Mouse (Mus musculus) stomach, embryonic 15.5 days (tissue): ENCODE measurements around the gene Chpf2. TPM values are rescaled to one million over a fixed set of nuclear protein-coding genes. Genes with fewer than 3 reads are reported as not detected.
A peak's percentile ranks its signal among the peaks of the same experiment; 100 is the strongest.

Source experiments
- ATAC-seq: fragments of 200-750 bp; cut with Nextera tagmentation; 2 replicates; pipeline ENCODE4 v1.8.0; 2017; ENCODE audit warnings: low read depth, moderate number of reproducible peaks, moderate TSS enrichment; ENCODE audit not compliant: insufficient read depth, low FRiP score
- H3K27ac ChIP-seq: fragments of 300-500 bp; sonication (generic); 2 replicates; pipeline ENCODE4 v1.5.1; 2015; ENCODE audit warnings: mild to moderate bottlenecking, inconsistent platforms
- H3K27me3 ChIP-seq: fragments of 300-500 bp; sonication (generic); replicated peaks from 2 replicates; pipeline ENCODE4 v1.6.1; 2015; ENCODE audit warnings: inconsistent platforms
- H3K36me3 ChIP-seq: fragments of 300-500 bp; sonication (generic); 2 replicates; pipeline ENCODE4 v1.6.1; 2015; ENCODE audit warnings: inconsistent platforms
- H3K4me1 ChIP-seq: fragments of 300-500 bp; sonication (generic); 2 replicates; pipeline ENCODE4 v1.6.1; 2015; ENCODE audit warnings: inconsistent platforms
- H3K4me2 ChIP-seq: fragments of 300-500 bp; sonication (generic); 2 replicates; pipeline ENCODE4 v1.6.1; 2015; ENCODE audit warnings: mild to moderate bottlenecking, inconsistent platforms
- H3K4me3 ChIP-seq: fragments of 300-500 bp; sonication (generic); replicated peaks from 2 replicates; pipeline ENCODE4 v1.5.1; 2015; ENCODE audit warnings: inconsistent platforms
- H3K9ac ChIP-seq: fragments of 300-500 bp; sonication (generic); 2 replicates; pipeline ENCODE4 v1.6.1; 2015; ENCODE audit warnings: inconsistent platforms
- H3K9me3 ChIP-seq: fragments of 300-500 bp; sonication (generic); 2 replicates; pipeline ENCODE4 v1.6.1; 2016; ENCODE audit warnings: inconsistent platforms
- WGBS: fragments of 180-500 bp; shearing (Covaris S2); methylation state at CpG from one replicate; pipeline ENCODE4 v1.1.7; 2015; 5-methylcytosine and 5-hydroxymethylcytosine counted together
- polyA plus RNA-seq: library from polyadenylated mRNA; unstranded; fragments of >200 nt; fragmentation: Nextera tagmentation; extraction: Ambion mirVana; gene quantifications from 2 replicates; pipeline ENCODE4 v1.2.1, GENCODE M21; 2015

The Chpf2 gene
- polyA plus RNA-seq, 1 experiment from 2014 or later: 18.6 TPM

DNA sequence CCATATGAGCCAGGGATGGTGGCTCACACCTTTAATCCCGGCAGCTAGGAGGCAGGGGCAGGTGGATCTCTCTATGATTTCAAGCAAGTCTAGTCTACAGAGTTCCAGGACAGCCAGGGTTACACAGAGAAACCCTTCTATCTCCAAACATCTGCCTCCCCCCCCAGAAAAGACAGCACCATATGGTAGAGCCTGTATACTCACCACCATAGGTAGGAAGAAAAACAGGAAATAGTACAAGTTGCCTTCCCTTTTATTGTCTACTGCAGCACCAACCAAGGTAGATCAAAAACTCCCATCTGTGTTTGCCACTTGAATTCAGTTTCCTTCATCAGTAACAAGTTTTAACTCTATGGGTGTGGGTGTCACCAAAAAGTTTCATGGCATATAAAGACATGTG, 10.6 kb upstream of the Chpf2 start:
- H3K27ac ChIP-seq: no peak overlapping the region
- H3K9ac ChIP-seq: no peak overlapping the region
- H3K9me3 ChIP-seq: no peaks in the 10 kb centered on the region
- H3K4me2 ChIP-seq: peak overlapping the region; percentile 83
- H3K36me3 ChIP-seq: peaks cover 36% of the 10 kb centered on the region
- peak overlapping the region; percentile 86 for H3K4me3 ChIP-seq
- H3K27me3 ChIP-seq: no peaks in the 10 kb centered on the region
- peaks cover 11% of the 10 kb centered on the region for H3K4me1 ChIP-seq
- 80% methylated on average over 1 of the region's 1 CpGs for WGBS
- no peak for ATAC-seq

DNA sequence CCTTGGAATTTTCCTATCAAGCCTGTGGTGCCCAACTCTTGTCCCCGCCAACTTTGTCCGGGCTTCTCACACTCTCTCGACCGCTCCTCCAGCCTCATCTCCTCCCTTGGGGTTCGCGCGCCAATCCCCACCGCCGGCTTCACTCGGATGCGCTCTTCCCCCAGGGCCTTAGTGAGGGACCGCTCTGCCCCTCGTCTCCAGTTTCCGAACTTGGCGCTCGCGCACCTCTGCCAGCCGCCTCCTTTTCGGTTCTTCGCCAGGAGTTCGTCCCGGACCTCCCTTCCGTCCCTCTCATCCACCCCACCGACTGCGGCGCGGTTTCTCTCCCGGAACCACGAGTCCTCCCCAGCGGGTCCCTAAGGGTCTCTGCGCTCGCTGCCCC, 9.7 kb upstream of the Chpf2 start:
- WGBS: 0% methylated on average over 32 of the region's 32 CpGs
- Histone ChIP-seq H3K9ac (peak overlapping the region; percentile 75), H3K4me3 (peak overlapping the region; percentile 86), H3K27me3 (no peaks in the 10 kb centered on the region), H3K27ac (peak overlapping the region; percentile 77), H3K36me3 (peaks cover 30% of the 10 kb centered on the region), H3K9me3 (no peaks in the 10 kb centered on the region), H3K4me1 (peaks cover 11% of the 10 kb centered on the region), H3K4me2 (peak overlapping the region; percentile 83)
- ATAC-seq: peak; percentile 0; the same call in 1 of the 2 replicates

DNA sequence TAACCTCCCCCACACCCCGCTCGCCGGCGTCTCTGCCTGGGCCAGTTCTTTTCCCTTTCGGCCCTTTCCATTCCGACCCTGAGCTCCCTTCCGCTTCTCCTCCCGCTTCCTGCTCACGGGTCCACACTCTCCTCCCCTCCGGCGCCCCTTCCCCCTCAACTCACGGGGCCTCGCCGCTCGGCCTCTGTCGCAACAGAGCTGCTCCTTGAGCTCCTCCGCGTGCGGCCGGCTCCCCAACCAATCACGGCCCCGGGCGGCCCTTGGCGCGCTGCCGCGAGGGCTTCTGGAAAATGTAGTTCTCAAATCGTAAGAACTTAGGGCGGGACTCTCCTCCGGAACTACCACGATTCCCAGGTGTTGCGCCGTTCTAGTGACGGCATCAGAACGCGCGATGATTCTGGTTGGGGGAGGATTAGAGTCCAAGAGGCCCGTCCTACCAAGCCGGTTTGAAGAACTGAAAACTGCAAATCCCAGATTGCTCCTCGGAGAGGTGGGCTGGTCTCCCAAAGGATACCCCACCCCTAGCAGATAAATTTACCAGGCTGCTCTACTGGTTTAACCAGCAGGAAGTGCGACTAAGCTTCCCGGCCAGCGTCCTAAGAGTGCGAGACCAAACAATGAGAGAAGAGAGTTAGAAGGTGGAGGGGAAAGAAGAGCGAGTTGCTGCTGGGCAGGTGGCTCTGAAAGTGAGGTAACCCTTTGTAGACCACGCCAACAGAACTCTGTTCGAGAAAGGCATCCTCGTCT, 9.2 kb upstream of the Chpf2 start, which contains the start of gene Abcf2:
Abcf2 (minus strand) TSS at position 285 of the 747 bp plus-strand sequence.
- Histone ChIP-seq H3K9ac (peak within 1 kb of the TSS; percentile 75), H3K27me3 (no peaks in the 10 kb centered on the region), H3K4me2 (peak within 1 kb of the TSS; percentile 83), H3K4me3 (peak within 1 kb of the TSS; percentile 86), H3K4me1 (peaks cover 11% of the 10 kb centered on the region), H3K9me3 (no peaks in the 10 kb centered on the region), H3K36me3 (peaks cover 24% of the 10 kb centered on the region), H3K27ac (peak within 1 kb of the TSS; percentile 89)
- ATAC-seq: peak; percentile 96
- WGBS: under 1% methylated on average over 48 of the region's 48 CpGs

DNA sequence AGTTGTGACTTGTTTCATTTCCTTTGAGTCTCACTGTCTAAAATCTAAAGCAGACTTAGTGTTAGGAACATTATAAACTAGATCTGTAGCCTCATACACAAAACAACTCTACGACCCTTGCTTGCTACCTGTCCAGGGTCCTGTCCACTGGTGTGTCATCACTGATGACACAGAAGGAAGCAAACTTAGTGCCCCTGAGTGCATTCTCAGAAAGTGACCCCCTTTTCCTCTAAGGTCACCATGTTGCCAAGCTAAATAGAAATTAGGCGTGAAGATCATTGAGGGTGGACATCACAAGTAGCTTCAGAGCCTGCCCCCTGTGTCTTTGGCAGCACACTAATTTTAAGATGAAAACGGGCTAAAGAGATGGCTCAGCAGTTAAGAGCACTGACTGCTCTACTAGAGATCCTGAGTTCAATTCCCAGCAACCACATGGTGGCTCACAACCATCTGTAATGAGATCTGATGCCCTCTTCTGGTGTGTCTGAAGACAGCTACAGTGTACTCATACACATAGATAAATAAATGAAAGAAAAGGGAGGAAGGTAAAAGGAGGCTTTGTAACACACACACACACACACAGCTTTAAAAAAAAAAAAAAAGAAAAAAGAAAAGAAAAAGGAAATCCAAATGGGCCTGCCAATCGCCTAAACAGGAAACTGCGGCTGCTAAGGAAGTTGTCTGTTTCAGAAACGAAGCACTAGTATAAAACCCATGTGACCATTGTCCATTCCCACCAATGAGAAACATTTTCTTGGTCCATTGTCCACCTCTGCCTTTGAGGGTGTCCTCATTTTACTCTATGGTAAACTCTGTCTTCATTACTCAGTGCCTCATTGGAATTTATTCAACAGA, 8.2 kb upstream of the Chpf2 start:
- Histone ChIP-seq H3K36me3 (peaks cover 14% of the 10 kb centered on the region), H3K4me2 (peak overlapping the region; percentile 83), H3K9me3 (no peaks in the 10 kb centered on the region), H3K9ac (peak overlapping the region; percentile 46; the same call in 1 of the 2 replicates), H3K27me3 (no peaks in the 10 kb centered on the region), H3K4me3 (peak overlapping the region; percentile 86), H3K4me1 (peaks cover 11% of the 10 kb centered on the region), H3K27ac (peak overlapping the region; percentile 89)
- WGBS: 65% methylated on average over 6 of the region's 6 CpGs
- ATAC-seq: no peak

- Histone ChIP-seq H3K4me3 (peak overlapping the region; percentile 80), H3K36me3 (peaks cover 15% of the 10 kb centered on the region; the same call in 1 of the 2 replicates), H3K27ac (no peak overlapping the region), H3K4me2 (peak overlapping the region; percentile 81), H3K27me3 (no peaks in the 10 kb centered on the region), H3K4me1 (peaks cover 19% of the 10 kb centered on the region), H3K9me3 (no peaks in the 10 kb centered on the region), H3K9ac (peak overlapping the region; percentile 52; the same call in 1 of the 2 replicates)
- no peak for ATAC-seq
- 11% methylated on average over 8 of the region's 8 CpGs for WGBS
These were observed 435 bp upstream of the Chpf2 start for GRCm38 (mm10) chr5:24586106-24586505.

GRCm38 (mm10) chr5:24587200-24587577, 648 bp downstream of the Chpf2 start:
- ATAC-seq: no peak
- Histone ChIP-seq H3K27ac (no peak overlapping the region), H3K4me3 (peak overlapping the region; percentile 80), H3K9me3 (no peaks in the 10 kb centered on the region), H3K4me2 (peak overlapping the region; percentile 81), H3K36me3 (peaks cover 20% of the 10 kb centered on the region), H3K27me3 (no peaks in the 10 kb centered on the region), H3K9ac (peak overlapping the region; percentile 63), H3K4me1 (peaks cover 27% of the 10 kb centered on the region)
- WGBS: 21% methylated on average over 4 of the region's 4 CpGs

- Histone ChIP-seq H3K4me3 (no peak overlapping the region), H3K4me1 (peaks cover 27% of the 10 kb centered on the region), H3K9ac (no peak overlapping the region)
These were observed 3.3 kb downstream of the Chpf2 start for GRCm38 (mm10) chr5:24589511-24590500.

DNA sequence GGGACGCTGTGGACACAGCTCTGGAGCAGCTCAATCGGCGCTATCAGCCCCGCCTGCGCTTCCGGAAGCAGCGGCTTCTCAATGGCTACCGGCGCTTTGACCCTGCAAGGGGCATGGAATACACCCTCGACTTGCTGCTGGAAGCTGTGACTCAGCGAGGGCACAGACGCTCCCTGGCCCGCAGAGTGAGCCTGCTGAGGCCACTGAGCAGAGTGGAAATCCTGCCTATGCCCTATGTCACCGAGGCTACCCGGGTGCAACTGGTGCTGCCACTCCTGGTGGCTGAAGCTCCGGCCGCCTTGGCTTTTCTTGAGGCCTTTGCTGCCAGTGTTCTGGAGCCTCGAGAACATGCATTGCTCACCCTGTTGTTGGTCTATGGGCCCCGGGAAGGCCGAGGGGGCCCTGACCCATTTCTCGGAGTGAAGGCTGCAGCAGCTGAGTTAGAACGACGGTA, 4.8 kb downstream of the Chpf2 start:
- 0 out of 2 replicates have a peak overlapping the region, but pooled peaks have one; percentile 10 for H3K9ac ChIP-seq

More at GRCm38 (mm10) chr5:24589511-24590500, 3.3 kb downstream of the Chpf2 start:
- 90% methylated on average over 20 of the region's 20 CpGs for WGBS
- peaks cover 39% of the 10 kb centered on the region for H3K36me3 ChIP-seq
- H3K4me2 ChIP-seq: no peak overlapping the region
- H3K27ac ChIP-seq: no peak overlapping the region
- ATAC-seq: no peak
- H3K27me3 ChIP-seq: no peaks in the 10 kb centered on the region
- H3K9me3 ChIP-seq: no peaks in the 10 kb centered on the region

GRCm38 (mm10) chr5:24591796-24592470, 5.4 kb downstream of the Chpf2 start:
- Histone ChIP-seq H3K9me3 (no peaks in the 10 kb centered on the region), H3K4me1 (peaks cover 29% of the 10 kb centered on the region), H3K27me3 (no peaks in the 10 kb centered on the region), H3K9ac (no peak overlapping the region), H3K4me3 (no peak overlapping the region), H3K27ac (no peak overlapping the region), H3K36me3 (peaks cover 40% of the 10 kb centered on the region), H3K4me2 (peak overlapping the region; percentile 31; the same call in 1 of the 2 replicates)
- 53% methylated on average over 24 of the region's 24 CpGs for WGBS
- no peak for ATAC-seq

More for the DNA sequence above, 4.8 kb downstream of the Chpf2 start:
- H3K4me2 ChIP-seq: peak overlapping the region; percentile 31
- WGBS: 37% methylated on average over 23 of the region's 23 CpGs
- no peaks in the 10 kb centered on the region for H3K9me3 ChIP-seq
- peaks cover 26% of the 10 kb centered on the region for H3K4me1 ChIP-seq
- no peak overlapping the region for H3K27ac ChIP-seq
- peaks cover 40% of the 10 kb centered on the region for H3K36me3 ChIP-seq
- H3K4me3 ChIP-seq: no peak overlapping the region; the same call in 1 of the 2 replicates
- no peak for ATAC-seq
- H3K27me3 ChIP-seq: no peaks in the 10 kb centered on the region

DNA sequence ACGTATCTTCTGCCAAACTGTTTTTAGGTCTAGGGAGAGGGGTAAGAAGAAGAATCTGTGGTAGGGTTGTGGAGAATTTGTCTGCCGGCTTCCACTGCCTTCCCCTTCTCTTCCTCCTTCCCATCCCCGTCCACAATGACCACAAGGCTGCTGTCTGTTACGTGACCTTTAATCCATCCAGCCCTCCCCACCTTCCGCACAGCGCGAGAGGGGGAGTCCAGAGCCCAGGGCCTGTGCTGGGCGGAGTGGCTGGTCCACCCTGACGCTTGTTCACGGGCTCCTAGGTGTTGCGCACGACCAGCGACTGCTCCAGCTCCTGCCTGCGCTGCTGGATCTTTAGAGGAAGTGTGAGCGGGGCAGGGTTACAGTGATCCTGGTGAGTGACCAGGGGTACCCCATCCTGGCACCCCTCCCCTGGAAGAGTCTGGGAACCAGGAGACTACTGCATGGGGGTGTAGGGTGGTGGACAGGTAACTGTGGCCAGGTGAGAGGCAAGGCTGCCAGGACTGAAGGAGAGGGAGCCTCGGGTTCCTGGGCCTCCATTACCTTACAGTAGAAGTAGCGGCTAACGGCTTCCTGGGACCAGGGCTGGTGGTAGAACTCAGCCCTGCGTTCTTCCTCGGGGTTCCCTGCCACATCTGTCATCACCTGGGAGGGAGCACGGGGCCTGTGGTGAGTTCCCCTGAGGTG, 6.1 kb downstream of the Chpf2 start:
- no peak overlapping the region for H3K27ac ChIP-seq
- H3K4me2 ChIP-seq: no peak overlapping the region
- H3K4me3 ChIP-seq: no peak overlapping the region
- H3K9me3 ChIP-seq: no peaks in the 10 kb centered on the region
- H3K27me3 ChIP-seq: no peaks in the 10 kb centered on the region
- H3K9ac ChIP-seq: no peak overlapping the region
- peaks cover 40% of the 10 kb centered on the region for H3K36me3 ChIP-seq
- peaks cover 26% of the 10 kb centered on the region for H3K4me1 ChIP-seq
- WGBS: 67% methylated on average over 21 of the region's 21 CpGs
- no peak for ATAC-seq
